Mouse (Mus musculus) myocyte (in vitro differentiated cells): Measurements from ENCODE around the gene Gm44596.

Experiments used
- CEBPB ChIP-seq: IDR thresholded peaks from 2 replicates; pipeline ENCODE4 v1.6.1; 2011; ENCODE audit warnings: mild to moderate bottlenecking, moderate library complexity; ENCODE audit not compliant: poor library complexity, insufficient read depth, severe bottlenecking
- E2F4 ChIP-seq: IDR thresholded peaks from one replicate; pipeline ENCODE4 v1.6.1; 2011; ENCODE audit warnings: mild to moderate bottlenecking, control low read depth, moderate library complexity; ENCODE audit not compliant: insufficient read depth
- MAX ChIP-seq: IDR thresholded peaks from one replicate; pipeline ENCODE4 v1.6.1; 2011; ENCODE audit warnings: low read depth, mild to moderate bottlenecking, control low read depth
- MYOG ChIP-seq, 3 experiments: IDR thresholded peaks; one replicate each; pipeline ENCODE4 v1.6.1; 2011; ENCODE audit warnings: control low read depth in 2 of 3, low read depth in 2 of 3, mild to moderate bottlenecking in 2 of 3; ENCODE audit not compliant: insufficient read length in 2 of 3, control insufficient read depth in 1 of 3, insufficient read depth in 1 of 3
- POLR2A ChIP-seq: IDR thresholded peaks from one replicate; pipeline ENCODE4 v1.6.1; 2011; ENCODE audit warnings: low read depth, mild to moderate bottlenecking, control low read depth, moderate library complexity; ENCODE audit not compliant: insufficient read length
- POLR2AphosphoS2 ChIP-seq: IDR thresholded peaks from one replicate; pipeline ENCODE4 v1.6.1; 2011; ENCODE audit warnings: low read depth, control low read depth; ENCODE audit not compliant: insufficient read length
- REST ChIP-seq: IDR thresholded peaks from one replicate; pipeline ENCODE4 v1.6.1; 2011; ENCODE audit warnings: mild to moderate bottlenecking, control low read depth, moderate library complexity; ENCODE audit not compliant: insufficient read depth, insufficient read length
- TCF12 ChIP-seq: IDR thresholded peaks from one replicate; pipeline ENCODE4 v1.6.1; 2011; ENCODE audit warnings: mild to moderate bottlenecking, control low read depth; ENCODE audit not compliant: poor library complexity, insufficient read depth, severe bottlenecking

DNA sequence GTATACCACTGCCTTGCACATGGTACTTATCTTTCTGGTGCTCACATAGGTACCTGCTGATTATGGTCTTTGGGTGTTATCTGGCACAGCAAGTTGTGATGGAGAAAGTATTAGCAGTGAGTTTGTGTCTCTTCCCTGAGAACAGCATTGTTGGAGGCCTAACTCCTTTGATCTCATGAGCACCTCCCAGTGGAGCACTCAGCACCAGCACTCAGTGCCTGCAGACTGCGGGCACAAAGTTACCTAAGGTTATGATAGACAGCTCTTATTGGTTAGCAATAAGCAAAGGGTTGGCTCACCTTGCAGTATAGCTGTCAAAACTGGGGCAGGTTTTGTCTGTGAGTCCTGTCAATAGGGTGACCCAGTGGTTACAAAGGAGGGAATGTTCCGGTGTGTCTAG lies 64.9 kb downstream of the Gm44596 start:
- TF ChIP-seq POLR2A (no peak), MAX (no peak), TCF12 (no peak), REST (no peak), CEBPB (no peak), E2F4 (no peak), MYOG (IDR thresholded peaks at IDR 0.05; ENCODE audit: control insufficient read depth in 1 of 3, insufficient read depth in 1 of 3, insufficient read length in 2 of 3, low read depth in 2 of 3) (no peak), POLR2AphosphoS2 (no peak)
